24 mouse cellular contexts compared by ENCODE assay signal in the genomic region with DNA sequence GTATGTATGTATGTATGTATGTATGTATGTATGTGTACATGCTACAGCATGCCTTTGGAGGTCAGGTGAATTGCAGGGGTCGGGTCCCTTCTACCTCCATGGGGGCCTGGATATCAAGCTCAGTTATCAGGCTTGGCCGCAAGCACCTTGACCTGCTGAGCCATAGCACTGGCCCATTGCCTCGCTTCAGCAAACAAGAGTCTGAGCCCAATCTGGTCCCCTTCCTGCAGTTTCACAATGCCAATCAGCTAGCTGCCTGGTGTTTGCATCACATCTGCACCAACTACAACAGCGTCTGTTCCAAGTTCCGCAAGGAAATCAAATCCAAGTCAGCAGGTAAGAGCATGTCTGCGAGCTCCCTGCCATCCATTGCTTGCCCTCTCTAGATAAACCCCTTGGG.
DNase-seq lines count a peak whose midpoint lies in the region; ATAC-seq and TF ChIP-seq lines count a peak whose summit lies in the region.
"Had no signal": no experiment of that assay in that cellular context is flagged by ENCODE, and none has a peak within 500 bp of the region (broad histone marks: within the 10 kb centered on the region; RNA-seq: fewer than 3 reads in every experiment).

No protein-coding gene starts in this region.

- H3K27me3 ChIP-seq in heart, embryonic 12.5 days (replicated peaks), result no peaks in the 10 kb centered on the region
- H3K27me3 ChIP-seq in heart, embryonic 10.5 days (ENCODE audit: insufficient read depth, poor library complexity, severe bottlenecking), result no peaks in the 10 kb centered on the region
- H3K27me3 ChIP-seq in liver, postnatal 0 days (ENCODE audit: insufficient read depth, low read length), result no peaks in the 10 kb centered on the region
- no peaks in the 10 kb centered on the region for H3K27me3 ChIP-seq in neural tube, embryonic 11.5 days (ENCODE audit: control insufficient read depth, insufficient read depth, low read length)
- H3K27me3 ChIP-seq: embryonic facial prominence, embryonic 13.5 days; embryonic facial prominence, embryonic 15.5 days; forebrain, embryonic 12.5 days had no signal

- TF ChIP-seq CTCF in gastrocnemius, adult 2 months (IDR thresholded peaks at IDR 0.05), result no peak
- no peak for TF ChIP-seq CTCF in liver, postnatal 0 days (IDR thresholded peaks at IDR 0.05; ENCODE audit: low read depth)

- no peak for TF ChIP-seq EP300 in liver, postnatal 0 days (IDR thresholded peaks at IDR 0.05; ENCODE audit: low read depth)

- 78% methylated on average over 6 of the region's 6 CpGs for WGBS in heart, embryonic 12.5 days
- 78% methylated on average over 6 of the region's 6 CpGs for WGBS in heart, embryonic 10.5 days
- 63% methylated on average over 6 of the region's 6 CpGs for WGBS in liver, postnatal 0 days (ENCODE audit: insufficient replicate concordance)
- WGBS in neural tube, embryonic 11.5 days, result 92% methylated on average over 6 of the region's 6 CpGs

- no peak for DNase-seq in gastrocnemius, adult 2 months
- DNase-seq in gastrocnemius, postnatal 4 days (ENCODE audit: low spot score in 2 of 2), result no peak
- no peak for DNase-seq in heart, embryonic 10.5 days (ENCODE audit: low spot score)
- DNase-seq in liver, postnatal 0 days, result no peak
- no peak for DNase-seq in liver
- DNase-seq in neural tube, embryonic 11.5 days (ENCODE audit: low spot score), result peak; percentile 3
- DNase-seq in neural tube, embryonic 10.5 days (ENCODE audit: extremely low spot score, low spot score), result no peak
- DNase-seq: adrenal gland, adult 2 months; adrenal gland, postnatal 14 days; cerebellum, adult 11 months; cerebellum, adult 18-20 months; cerebellum, adult 8-10 months; cerebellum, adult 9-11 months; cerebellum, postnatal 14 days; cerebellum, postnatal 36 days; embryo, embryonic 11 days had no signal

- no peak overlapping the region for H3K4me2 ChIP-seq in heart, embryonic 12.5 days
- H3K4me2 ChIP-seq in liver, postnatal 0 days (ENCODE audit: low read depth, low read length), result no peak overlapping the region
- H3K4me2 ChIP-seq in neural tube, embryonic 11.5 days (ENCODE audit: low read depth), result no peak overlapping the region
- H3K4me2 ChIP-seq: embryonic facial prominence, embryonic 13.5 days; embryonic facial prominence, embryonic 15.5 days; forebrain, embryonic 12.5 days had no signal

- H3K36me3 ChIP-seq in heart, embryonic 12.5 days, result peaks cover 43% of the 10 kb centered on the region
- peaks cover 38% of the 10 kb centered on the region for H3K36me3 ChIP-seq in heart, embryonic 10.5 days
- H3K36me3 ChIP-seq in liver, postnatal 0 days (replicated peaks; ENCODE audit: insufficient read depth, low read length), result peaks cover 33% of the 10 kb centered on the region
- no peaks in the 10 kb centered on the region; the same call in 1 of the 2 replicates for H3K36me3 ChIP-seq in neural tube, embryonic 11.5 days (ENCODE audit: control insufficient read depth, insufficient read depth, low read length)

- H3K27ac ChIP-seq in gastrocnemius, adult 2 months, result peak overlapping the region; percentile 88
- peak overlapping the region; percentile 75; the same call in 1 of the 2 replicates for H3K27ac ChIP-seq in heart, embryonic 12.5 days (ENCODE audit: poor library complexity, severe bottlenecking)
- H3K27ac ChIP-seq in heart, embryonic 10.5 days, result no peak overlapping the region
- no peak overlapping the region for H3K27ac ChIP-seq in liver, postnatal 0 days (ENCODE audit: low read depth)
- H3K27ac ChIP-seq in neural tube, embryonic 11.5 days (ENCODE audit: low read depth, low read length), result no peak overlapping the region
- H3K27ac ChIP-seq: embryonic facial prominence, embryonic 13.5 days; embryonic facial prominence, embryonic 15.5 days; forebrain, embryonic 10.5 days; forebrain, embryonic 12.5 days had no signal

- no peak overlapping the region for H3K9ac ChIP-seq in heart, embryonic 12.5 days
- no peak overlapping the region for H3K9ac ChIP-seq in liver, postnatal 0 days (replicated peaks)
- no peak overlapping the region for H3K9ac ChIP-seq in neural tube, embryonic 11.5 days (ENCODE audit: low read length)
- H3K9ac ChIP-seq: embryonic facial prominence, embryonic 13.5 days; embryonic facial prominence, embryonic 15.5 days; forebrain, embryonic 12.5 days had no signal

- H3K4me3 ChIP-seq in gastrocnemius, adult 2 months, result no peak overlapping the region
- no peak overlapping the region for H3K4me3 ChIP-seq in heart, embryonic 12.5 days
- no peak overlapping the region for H3K4me3 ChIP-seq in heart, embryonic 10.5 days
- H3K4me3 ChIP-seq in liver, postnatal 0 days (ENCODE audit: low read depth, low read length), result no peak overlapping the region
- H3K4me3 ChIP-seq in neural tube, embryonic 11.5 days (ENCODE audit: low read depth, low read length), result no peak overlapping the region
- H3K4me3 ChIP-seq: embryonic facial prominence, embryonic 13.5 days; embryonic facial prominence, embryonic 15.5 days; erythroblast, embryonic 14.5 days; forebrain, embryonic 10.5 days; forebrain, embryonic 12.5 days had no signal

- H3K4me1 ChIP-seq in heart, embryonic 12.5 days (replicated peaks), result peaks cover 20% of the 10 kb centered on the region
- peaks cover 30% of the 10 kb centered on the region; the same call in 1 of the 2 replicates for H3K4me1 ChIP-seq in heart, embryonic 10.5 days
- no peaks in the 10 kb centered on the region for H3K4me1 ChIP-seq in liver, postnatal 0 days (ENCODE audit: insufficient read depth)
- H3K4me1 ChIP-seq in neural tube, embryonic 11.5 days (ENCODE audit: control insufficient read depth, insufficient read depth, low read length), result no peaks in the 10 kb centered on the region
- H3K4me1 ChIP-seq: embryonic facial prominence, embryonic 13.5 days; embryonic facial prominence, embryonic 15.5 days; forebrain, embryonic 10.5 days; forebrain, embryonic 12.5 days had no signal

- ATAC-seq in heart, embryonic 12.5 days (ENCODE audit: insufficient number of reproducible peaks, low FRiP score), result no peak
- peak; percentile 60 for ATAC-seq in liver, postnatal 0 days
- no peak for ATAC-seq in neural tube, embryonic 11.5 days (ENCODE audit: insufficient read depth, low FRiP score, low TSS enrichment)
- ATAC-seq: forebrain, embryonic 14.5 days; forebrain, embryonic 16.5 days had no signal

- no peaks in the 10 kb centered on the region for H3K9me3 ChIP-seq in heart, embryonic 12.5 days (replicated peaks)
- no peaks in the 10 kb centered on the region for H3K9me3 ChIP-seq in heart, embryonic 10.5 days
- no peaks in the 10 kb centered on the region for H3K9me3 ChIP-seq in liver, postnatal 0 days (ENCODE audit: low read length)
- H3K9me3 ChIP-seq in neural tube, embryonic 11.5 days (ENCODE audit: control insufficient read depth, low read length), result no peaks in the 10 kb centered on the region
- H3K9me3 ChIP-seq: embryonic facial prominence, embryonic 13.5 days; embryonic facial prominence, embryonic 15.5 days; forebrain, embryonic 10.5 days; forebrain, embryonic 12.5 days had no signal

- intact Hi-C loops in gastrocnemius, adult 2 months (cut with DNase I), result no loop called here

Comparison
In these comparisons a context has a peak if more than half of its experiments do, and no peak if none do; other contexts are left out.
1. H3K27ac ChIP-seq: peak in gastrocnemius, adult 2 months (single experiment) and heart, embryonic 12.5 days (single experiment); none in heart, embryonic 10.5 days (single experiment), liver, postnatal 0 days (single experiment) and neural tube, embryonic 11.5 days (single experiment).